Mouse (Mus musculus): ENCODE measurements around the gene Arl3.

DNA sequence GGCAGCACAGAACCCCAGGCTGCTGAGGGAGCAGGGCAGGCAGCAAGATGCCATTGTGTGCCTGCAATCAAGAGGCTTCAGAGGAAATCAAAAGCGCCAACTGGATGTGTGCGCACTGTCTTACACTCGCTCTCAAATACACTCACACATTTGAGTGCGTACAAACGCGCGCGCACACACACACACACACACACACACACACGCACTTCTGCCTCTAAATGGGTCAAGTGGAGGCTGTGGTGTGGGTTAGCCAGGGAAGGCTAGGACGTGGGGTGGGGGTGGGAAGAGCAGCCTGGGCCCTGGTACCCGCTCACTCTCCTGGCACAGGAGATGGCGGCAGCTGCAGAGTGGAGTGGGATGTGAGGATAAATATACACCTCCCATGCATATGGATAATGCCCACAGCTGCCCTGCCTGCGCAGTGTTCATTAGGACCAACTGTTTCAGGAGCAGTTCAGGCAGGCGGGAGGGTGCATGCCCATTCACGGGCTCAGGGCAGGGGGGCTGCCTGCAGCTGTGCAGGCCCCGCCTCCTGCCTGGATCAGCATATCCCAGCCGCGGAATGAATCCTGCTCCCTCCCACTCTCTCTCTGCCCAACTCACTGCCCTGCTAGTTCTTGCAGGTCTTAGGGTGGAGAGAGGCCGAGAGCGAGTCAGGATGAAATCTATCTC, 49.4 kb downstream of the Arl3 start:
- TF ChIP-seq CTCF (IDR thresholded peaks at IDR 0.05; ENCODE audit: low read depth) (no peak), EP300 (IDR thresholded peaks at IDR 0.05; ENCODE audit: low read depth) (no peak)

Data from heart, postnatal 0 days (tissue).